Mouse (Mus musculus): Measurements from ENCODE around the gene N4bp2. TPM values are rescaled to one million over a fixed set of nuclear protein-coding genes. Genes with fewer than 3 reads are reported as not detected.

The N4bp2 gene
- polyA plus RNA-seq, 1 experiment = 9.7 TPM

DNA sequence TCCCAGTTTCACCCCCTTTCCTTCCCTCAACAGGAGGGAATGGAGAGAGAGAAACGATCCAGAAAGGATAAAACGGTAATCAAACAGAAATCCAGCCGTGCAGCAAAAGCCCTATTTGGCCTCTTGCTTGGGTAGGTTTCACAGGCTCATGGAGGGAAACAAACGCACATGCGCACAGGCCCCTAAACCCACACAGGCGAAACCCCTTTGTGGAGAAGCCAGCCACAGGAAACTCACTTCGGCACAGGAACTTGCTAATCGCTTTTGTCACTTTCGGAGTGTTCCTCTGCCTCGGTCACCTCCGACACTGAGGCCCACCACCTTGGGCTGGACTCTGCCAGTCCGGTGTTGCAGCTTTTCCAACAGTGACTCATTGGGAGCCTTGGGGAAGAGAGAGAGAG is 100.0 kb downstream of the N4bp2 start:
- H3K27me3 ChIP-seq (ENCODE audit: control insufficient read depth, insufficient read depth, low read length) = no peaks in the 10 kb centered on the region
- TF ChIP-seq POLR2A (IDR thresholded peaks at IDR 0.05; ENCODE audit: control insufficient read depth, low read depth, low read length) = no peak
- no peak for TF ChIP-seq CTCF (IDR thresholded peaks at IDR 0.05; ENCODE audit: control insufficient read depth, insufficient read depth, insufficient replicate concordance, low read depth, low read length)
- peak overlapping the region; percentile 45 for H3K4me3 ChIP-seq (ENCODE audit: control insufficient read depth, low read depth, low read length)
- peaks cover 2% of the 10 kb centered on the region for H3K4me1 ChIP-seq (ENCODE audit: control insufficient read depth, insufficient read depth, low read length)
- H3K36me3 ChIP-seq (ENCODE audit: control insufficient read depth, insufficient read depth, low read length) = no peaks in the 10 kb centered on the region
- no peak overlapping the region for H3K27ac ChIP-seq (ENCODE audit: control insufficient read depth, insufficient read depth, low read depth, low read length)

GRCm38 (mm10) chr5:65864486-65864885 is 101.2 kb downstream of the N4bp2 start:
- TF ChIP-seq POLR2A (IDR thresholded peaks at IDR 0.05; ENCODE audit: control insufficient read depth, low read depth, low read length) (no peak), CTCF (IDR thresholded peaks at IDR 0.05; ENCODE audit: control insufficient read depth, insufficient read depth, insufficient replicate concordance, low read depth, low read length) (no peak)
- Histone ChIP-seq H3K36me3 (ENCODE audit: control insufficient read depth, insufficient read depth, low read length) (no peaks in the 10 kb centered on the region), H3K4me1 (ENCODE audit: control insufficient read depth, insufficient read depth, low read length) (peaks cover 2% of the 10 kb centered on the region), H3K27me3 (ENCODE audit: control insufficient read depth, insufficient read depth, low read length) (no peaks in the 10 kb centered on the region), H3K27ac (ENCODE audit: control insufficient read depth, insufficient read depth, low read depth, low read length) (no peak overlapping the region), H3K4me3 (ENCODE audit: control insufficient read depth, low read depth, low read length) (no peak overlapping the region)

- H3K27me3 ChIP-seq (ENCODE audit: control insufficient read depth, insufficient read depth, low read length) = no peaks in the 10 kb centered on the region
- no peaks in the 10 kb centered on the region for H3K36me3 ChIP-seq (ENCODE audit: control insufficient read depth, insufficient read depth, low read length)
- TF ChIP-seq POLR2A (IDR thresholded peaks at IDR 0.05; ENCODE audit: control insufficient read depth, low read depth, low read length) (no peak), CTCF (IDR thresholded peaks at IDR 0.05; ENCODE audit: control insufficient read depth, insufficient read depth, insufficient replicate concordance, low read depth, low read length) (no peak)
- H3K27ac ChIP-seq (ENCODE audit: control insufficient read depth, insufficient read depth, low read depth, low read length) = no peak overlapping the region
- no peak overlapping the region for H3K4me3 ChIP-seq (ENCODE audit: control insufficient read depth, low read depth, low read length)
- H3K4me1 ChIP-seq (ENCODE audit: control insufficient read depth, insufficient read depth, low read length) = peaks cover 2% of the 10 kb centered on the region
Measured at GRCm38 (mm10) chr5:65864946-65865345, 101.6 kb downstream of the N4bp2 start.

- no peak for TF ChIP-seq CTCF (IDR thresholded peaks at IDR 0.05; ENCODE audit: control insufficient read depth, insufficient read depth, insufficient replicate concordance, low read depth, low read length)
- no peak for TF ChIP-seq POLR2A (IDR thresholded peaks at IDR 0.05; ENCODE audit: control insufficient read depth, low read depth, low read length)
- Histone ChIP-seq H3K4me1 (ENCODE audit: control insufficient read depth, insufficient read depth, low read length) (peaks cover 2% of the 10 kb centered on the region), H3K27ac (ENCODE audit: control insufficient read depth, insufficient read depth, low read depth, low read length) (no peak overlapping the region), H3K36me3 (ENCODE audit: control insufficient read depth, insufficient read depth, low read length) (no peaks in the 10 kb centered on the region), H3K27me3 (ENCODE audit: control insufficient read depth, insufficient read depth, low read length) (no peaks in the 10 kb centered on the region), H3K4me3 (ENCODE audit: control insufficient read depth, low read depth, low read length) (no peak overlapping the region)
Measured at GRCm38 (mm10) chr5:65866591-65866990, 103.3 kb downstream of the N4bp2 start.

- no peak overlapping the region for H3K4me3 ChIP-seq (ENCODE audit: control insufficient read depth, low read depth, low read length)
- TF ChIP-seq POLR2A (IDR thresholded peaks at IDR 0.05; ENCODE audit: control insufficient read depth, low read depth, low read length) (no peak), CTCF (IDR thresholded peaks at IDR 0.05; ENCODE audit: control insufficient read depth, insufficient read depth, insufficient replicate concordance, low read depth, low read length) (no peak)
- H3K36me3 ChIP-seq (ENCODE audit: control insufficient read depth, insufficient read depth, low read length) = no peaks in the 10 kb centered on the region
- peaks cover 2% of the 10 kb centered on the region for H3K4me1 ChIP-seq (ENCODE audit: control insufficient read depth, insufficient read depth, low read length)
- no peaks in the 10 kb centered on the region for H3K27me3 ChIP-seq (ENCODE audit: control insufficient read depth, insufficient read depth, low read length)
- H3K27ac ChIP-seq (ENCODE audit: control insufficient read depth, insufficient read depth, low read depth, low read length) = no peak overlapping the region
Measured at GRCm38 (mm10) chr5:65867380-65868116, 104.2 kb downstream of the N4bp2 start.

GRCm38 (mm10) chr5:65868419-65868818 is 105.1 kb downstream of the N4bp2 start:
- TF ChIP-seq CTCF (IDR thresholded peaks at IDR 0.05; ENCODE audit: control insufficient read depth, insufficient read depth, insufficient replicate concordance, low read depth, low read length) (no peak), POLR2A (IDR thresholded peaks at IDR 0.05; ENCODE audit: control insufficient read depth, low read depth, low read length) (no peak)
- Histone ChIP-seq H3K4me3 (ENCODE audit: control insufficient read depth, low read depth, low read length) (no peak overlapping the region), H3K27me3 (ENCODE audit: control insufficient read depth, insufficient read depth, low read length) (no peaks in the 10 kb centered on the region), H3K36me3 (ENCODE audit: control insufficient read depth, insufficient read depth, low read length) (no peaks in the 10 kb centered on the region), H3K4me1 (ENCODE audit: control insufficient read depth, insufficient read depth, low read length) (peaks cover under 1% of the 10 kb centered on the region), H3K27ac (ENCODE audit: control insufficient read depth, insufficient read depth, low read depth, low read length) (no peak overlapping the region)

- H3K4me3 ChIP-seq (ENCODE audit: control insufficient read depth, low read depth, low read length) = no peak overlapping the region
- TF ChIP-seq CTCF (IDR thresholded peaks at IDR 0.05; ENCODE audit: control insufficient read depth, insufficient read depth, insufficient replicate concordance, low read depth, low read length) = no peak
- no peak for TF ChIP-seq POLR2A (IDR thresholded peaks at IDR 0.05; ENCODE audit: control insufficient read depth, low read depth, low read length)
- H3K27me3 ChIP-seq (ENCODE audit: control insufficient read depth, insufficient read depth, low read length) = no peaks in the 10 kb centered on the region
- no peak overlapping the region for H3K27ac ChIP-seq (ENCODE audit: control insufficient read depth, insufficient read depth, low read depth, low read length)
- H3K4me1 ChIP-seq (ENCODE audit: control insufficient read depth, insufficient read depth, low read length) = no peaks in the 10 kb centered on the region; the same call in none of the 2 replicates
- no peaks in the 10 kb centered on the region for H3K36me3 ChIP-seq (ENCODE audit: control insufficient read depth, insufficient read depth, low read length)
Measured at GRCm38 (mm10) chr5:65869660-65870059, 106.3 kb downstream of the N4bp2 start.

Data from testis, adult 2 months (tissue).